Mouse (Mus musculus) left cerebral cortex, adult 9 months (tissue): ENCODE data around the gene Gpc3.

Experiments used
- DNase-seq, 2 experiments: peaks; one replicate each; pipeline ENCODE4 v3.0.0; 2022; ENCODE audit warnings: low spot score in 2 of 2

Gene Gpc3

DNA sequence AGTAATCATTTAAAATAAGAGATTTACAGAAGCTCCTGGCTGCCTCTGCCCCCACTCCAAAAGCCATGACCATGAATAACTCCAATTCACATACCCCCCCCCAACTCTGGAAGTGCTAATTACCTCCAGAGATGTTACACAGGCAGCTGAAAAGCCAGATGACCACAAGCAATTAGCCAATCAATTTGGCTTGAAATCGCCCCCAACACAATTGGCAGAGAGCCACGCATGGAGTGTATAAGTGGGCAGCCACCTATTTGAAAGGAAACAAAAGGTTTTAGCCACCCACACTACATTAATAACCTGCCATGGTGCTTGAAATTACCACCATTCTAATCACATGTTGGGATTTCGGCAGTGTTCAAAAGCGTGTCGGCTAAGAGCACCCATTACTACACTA, 55.2 kb downstream of the Gpc3 start:
- DNase-seq = no peak

GRCm38 (mm10) chrX:52557489-52557888, 56.3 kb downstream of the Gpc3 start:
- no peak for DNase-seq

DNA sequence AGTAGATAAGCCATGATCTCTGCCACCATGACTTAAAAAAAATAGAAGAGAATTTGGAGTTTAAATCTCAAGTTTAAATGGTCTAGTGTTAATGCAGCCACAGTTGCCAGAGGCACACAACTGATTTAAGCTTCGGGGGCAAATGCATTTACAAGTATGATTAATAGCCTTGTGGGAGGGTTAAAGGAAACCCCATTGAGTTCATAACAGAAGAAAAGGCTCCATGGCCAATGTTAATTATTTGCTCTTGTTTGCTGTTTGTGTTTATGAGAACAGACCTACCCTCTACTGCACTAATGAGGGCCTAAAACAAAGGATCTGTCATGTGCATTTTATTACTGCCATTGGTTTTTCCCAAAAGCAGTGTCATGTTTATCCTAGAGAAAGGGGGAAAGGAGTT, 62.5 kb downstream of the Gpc3 start:
- DNase-seq = no peak

- DNase-seq = no peak
Measured at GRCm38 (mm10) chrX:52544623-52545022, 69.1 kb downstream of the Gpc3 start.

GRCm38 (mm10) chrX:52537282-52537681, 76.5 kb downstream of the Gpc3 start:
- no peak for DNase-seq

- no peak for DNase-seq
Measured at GRCm38 (mm10) chrX:52533766-52534165, 80.0 kb downstream of the Gpc3 start.

- DNase-seq = no peak
Measured at GRCm38 (mm10) chrX:52533098-52533497, 80.7 kb downstream of the Gpc3 start.

DNA sequence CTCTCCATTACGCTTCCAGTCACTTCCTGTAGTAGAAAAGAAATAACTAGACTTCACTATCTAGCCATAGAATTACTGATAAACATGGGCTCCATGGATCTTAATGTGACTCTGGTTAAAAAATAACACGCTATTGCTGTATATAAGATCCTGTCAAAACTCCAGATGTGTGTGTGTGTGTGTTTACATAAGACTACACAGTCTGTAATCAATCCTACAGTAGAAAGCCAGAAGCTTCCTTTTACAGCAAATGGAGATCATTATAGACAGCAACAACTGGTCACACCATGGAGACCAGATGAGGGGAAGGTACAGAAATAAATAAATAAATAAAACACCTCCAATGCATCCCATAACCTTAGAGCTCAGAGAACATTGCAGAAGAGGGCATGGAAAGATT, 81.6 kb downstream of the Gpc3 start:
- no peak for DNase-seq

DNA sequence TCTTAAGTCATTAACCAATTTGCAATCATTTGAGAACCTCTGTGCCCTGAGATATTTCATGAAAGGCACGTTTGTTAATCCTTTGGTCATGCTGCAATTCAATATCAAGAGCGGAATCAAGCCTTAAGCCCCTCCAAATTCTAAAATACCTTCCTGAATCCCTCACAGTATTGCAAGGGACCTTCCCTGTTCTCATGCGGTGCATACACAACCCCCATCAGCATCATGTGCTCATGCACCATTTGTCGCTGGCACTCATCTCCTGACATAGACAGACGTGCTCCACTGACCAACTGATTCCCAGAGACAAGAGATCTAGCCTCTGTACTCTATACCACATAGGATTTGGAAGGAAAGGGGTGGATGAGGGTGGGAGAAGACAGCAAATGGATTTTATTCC, 87.7 kb downstream of the Gpc3 start:
- DNase-seq = no peak

GRCm38 (mm10) chrX:52525132-52525531, 88.6 kb downstream of the Gpc3 start:
- no peak for DNase-seq

DNA sequence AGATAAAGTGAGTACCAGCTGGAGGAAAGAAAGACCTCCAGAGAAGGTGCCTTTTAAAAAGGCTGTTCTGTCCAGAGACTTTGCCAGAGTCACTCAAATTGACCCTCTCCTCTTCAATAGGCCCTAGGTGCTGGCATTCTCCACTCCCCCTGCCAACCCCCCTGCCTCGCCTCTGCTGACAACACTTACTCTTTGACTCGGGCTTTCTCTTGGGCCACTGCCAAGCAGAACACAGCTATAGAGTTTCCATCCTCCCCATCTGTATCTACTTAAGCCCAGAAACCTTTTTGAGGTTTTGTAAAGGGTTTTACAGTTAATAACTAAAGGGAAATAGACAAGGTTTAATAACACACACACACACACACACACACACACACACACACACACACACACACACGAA, 99.2 kb downstream of the Gpc3 start:
- no peak for DNase-seq

- no peak for DNase-seq
Measured at GRCm38 (mm10) chrX:52511151-52511550, 102.6 kb downstream of the Gpc3 start.

DNA sequence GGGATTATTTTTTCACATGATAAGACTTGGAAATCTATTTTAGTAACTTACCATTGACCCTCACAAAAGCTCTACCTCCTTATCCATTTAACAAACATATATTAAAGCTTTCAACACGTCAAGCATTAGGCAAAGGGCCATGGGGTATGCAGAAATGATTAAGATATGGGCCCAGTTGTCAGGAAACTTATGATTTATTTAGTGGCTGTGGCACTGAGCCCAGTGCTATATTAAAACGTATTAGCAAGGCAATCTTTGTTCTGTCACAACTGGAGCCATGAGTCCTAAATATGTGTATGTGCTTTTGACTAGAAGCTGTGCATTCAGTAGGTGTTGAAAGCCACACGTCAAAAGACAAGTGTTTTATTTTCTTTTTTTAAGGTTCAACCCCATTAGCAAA, 109.9 kb downstream of the Gpc3 start:
- no peak for DNase-seq

GRCm38 (mm10) chrX:52489461-52489860, 124.3 kb downstream of the Gpc3 start:
- no peak for DNase-seq

DNA sequence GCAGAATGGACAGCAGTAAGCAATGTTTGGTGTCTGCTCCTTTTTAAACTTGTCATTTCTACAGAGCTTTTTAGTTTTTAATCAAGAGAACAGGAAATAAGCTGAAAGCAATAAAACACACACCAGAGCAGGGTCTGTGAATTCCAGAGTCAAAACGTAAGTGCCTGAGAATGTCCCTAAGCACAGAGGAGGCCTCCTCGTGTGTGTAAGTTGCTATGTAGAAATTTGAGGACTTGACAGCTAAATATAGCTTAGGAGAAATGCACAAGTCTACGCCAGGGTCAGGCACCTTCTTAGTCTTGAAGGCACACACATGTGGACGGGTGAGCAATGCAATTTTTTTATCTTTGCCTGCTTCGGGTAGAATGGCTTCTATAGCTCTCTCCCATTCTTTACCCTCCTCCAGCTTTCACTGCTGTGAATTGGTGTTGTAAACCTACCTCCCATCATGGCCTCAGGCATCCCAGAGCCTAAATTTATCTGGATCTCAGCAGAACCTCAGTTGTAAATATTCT, 158.6 kb downstream of the Gpc3 start:
- no peak for DNase-seq

DNA sequence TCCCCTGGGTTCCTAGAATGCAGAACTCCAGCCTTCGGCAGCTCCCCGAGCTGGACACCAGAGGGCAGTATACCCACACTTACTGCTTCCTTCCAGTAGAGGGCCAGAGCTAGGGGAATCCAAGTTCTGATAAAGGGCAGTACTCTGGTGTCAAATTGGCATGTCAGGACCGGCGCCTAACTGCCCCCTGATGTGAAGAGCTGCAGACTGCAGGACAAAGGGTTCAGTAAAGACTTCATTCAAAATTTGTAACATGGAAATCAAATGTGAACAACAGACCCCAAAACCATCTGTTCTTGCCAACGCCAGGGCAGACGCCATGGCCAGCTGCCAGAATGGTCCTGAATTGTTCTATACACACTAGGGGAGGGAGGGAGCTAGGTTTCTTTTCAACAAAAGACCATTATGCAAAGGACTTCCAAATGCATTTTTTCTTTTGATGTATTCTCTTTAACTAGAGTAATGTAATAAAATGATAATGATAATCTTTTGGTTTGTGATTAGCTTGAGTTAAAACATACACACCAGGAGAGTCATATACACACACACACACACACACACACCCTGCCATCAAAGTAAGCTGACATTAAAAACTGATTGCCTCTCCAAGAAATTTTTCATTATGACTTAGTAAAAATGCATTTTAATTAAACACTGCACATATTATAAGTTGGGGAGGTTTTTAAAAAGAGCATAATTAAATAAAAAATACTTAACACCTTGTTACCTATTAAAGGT, 160.1 kb downstream of the Gpc3 start:
- DNase-seq = peak; percentile 5 to 78

GRCm38 (mm10) chrX:52449177-52449576, 164.6 kb downstream of the Gpc3 start:
- no peak for DNase-seq

DNA sequence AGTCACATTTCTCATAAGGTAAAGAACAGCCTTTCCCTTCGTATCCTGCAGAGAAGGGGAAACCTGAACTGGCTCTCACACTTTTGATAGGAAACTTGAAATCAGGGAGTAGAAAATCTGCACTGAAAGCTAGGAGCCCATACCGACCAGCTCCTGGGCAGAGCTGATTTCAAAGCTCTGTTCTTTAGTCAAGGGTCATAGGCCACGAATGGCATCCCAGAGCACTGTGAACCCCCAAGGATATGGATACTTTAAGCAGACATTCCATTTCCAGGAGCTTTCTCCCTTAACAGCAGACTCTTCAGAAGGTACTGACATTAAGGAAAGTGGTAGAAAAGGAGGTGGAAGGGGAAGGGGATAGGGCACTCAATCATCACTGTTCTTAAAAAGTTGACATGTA, 165.3 kb downstream of the Gpc3 start:
- DNase-seq = no peak

- no peak for DNase-seq
Measured at GRCm38 (mm10) chrX:52446530-52446929, 167.2 kb downstream of the Gpc3 start.

- no peak for DNase-seq
Measured at GRCm38 (mm10) chrX:52444977-52445376, 168.8 kb downstream of the Gpc3 start.

DNA sequence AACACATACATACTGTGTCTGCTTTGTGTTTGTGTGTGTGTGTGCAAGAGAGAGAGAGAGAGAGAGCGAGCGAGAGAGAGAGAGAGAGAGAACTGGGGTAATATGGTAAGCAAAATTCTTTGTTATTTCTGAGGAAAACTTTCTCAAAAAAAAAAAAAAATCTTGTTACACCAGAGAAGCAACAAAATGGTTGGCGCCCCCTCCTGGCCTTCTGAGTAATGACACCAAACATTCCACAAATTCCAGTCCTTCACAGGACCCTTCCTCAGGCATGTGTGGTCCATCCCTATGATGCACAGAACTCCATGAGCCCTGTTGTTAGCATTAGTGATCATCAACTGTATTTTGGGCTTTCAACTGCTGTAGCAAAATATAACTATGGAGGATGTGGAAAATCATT, 172.0 kb downstream of the Gpc3 start:
- peak in 1 of 2 experiments; percentile 3 for DNase-seq

DNA sequence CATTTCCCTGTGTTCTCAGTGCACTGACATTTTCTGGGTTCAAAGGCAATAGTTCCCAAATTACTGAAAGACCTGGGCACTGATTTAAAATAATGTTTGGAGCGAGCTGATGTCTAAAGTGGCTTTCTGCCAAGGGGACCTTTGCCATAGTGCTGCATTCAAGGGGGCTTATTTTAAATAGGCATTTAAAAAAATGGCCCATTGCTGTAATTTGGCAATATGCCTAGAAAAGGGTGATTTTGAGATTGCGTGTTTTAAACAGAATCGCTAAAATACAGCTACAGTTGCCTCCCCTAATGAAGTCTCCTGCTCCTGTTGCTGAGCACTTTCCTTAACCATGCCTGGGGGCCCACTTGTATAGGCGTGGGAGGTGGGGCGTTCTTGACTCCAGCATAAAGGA, 174.3 kb downstream of the Gpc3 start:
- no peak for DNase-seq

GRCm38 (mm10) chrX:52425605-52426004, 188.1 kb downstream of the Gpc3 start:
- DNase-seq = no peak

- DNase-seq = no peak
Measured at GRCm38 (mm10) chrX:52419850-52420249, 193.9 kb downstream of the Gpc3 start.
